Mouse (Mus musculus): ENCODE measurements around the gene Hist3h2a.

DNA sequence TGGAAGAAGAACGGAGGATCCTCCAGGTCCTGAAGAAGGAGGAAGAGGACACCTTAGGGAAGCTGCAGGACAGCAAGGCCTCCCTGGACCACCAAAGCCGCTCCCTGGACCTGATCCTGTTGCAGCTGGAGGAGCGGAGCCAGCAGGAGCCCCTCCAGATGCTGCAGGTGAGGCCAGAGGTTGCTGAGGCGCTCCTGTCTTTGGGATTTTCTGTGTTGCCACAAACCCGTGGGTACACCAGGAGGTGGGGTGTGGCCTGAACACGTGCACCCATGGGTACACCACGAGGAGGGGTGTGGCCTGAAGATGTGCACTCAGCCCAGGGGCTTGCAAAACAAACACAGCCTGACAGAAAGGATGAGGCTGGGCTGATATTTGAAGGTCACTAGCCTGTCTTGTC is 14.1 kb downstream of the Hist3h2a start:
- TF ChIP-seq POLR2A (IDR thresholded peaks at IDR 0.05; ENCODE audit: borderline replicate concordance, extremely low read depth, insufficient read depth, insufficient read length, poor library complexity, severe bottlenecking) = no peak
- no peak for TF ChIP-seq CTCF (IDR thresholded peaks at IDR 0.05; ENCODE audit: borderline replicate concordance, extremely low read depth, insufficient read depth, insufficient read length)
